Mouse (Mus musculus) MEL (cell line): ENCODE data around the gene Herpud1. TPM values are rescaled to one million over a fixed set of nuclear protein-coding genes. Genes with fewer than 3 reads are reported as not detected.

ENCODE experiments used
- DNase-seq: peaks from one replicate; pipeline ENCODE4 v3.0.0; 2011; ENCODE audit warnings: low read depth, low spot score
- H3K27ac ChIP-seq: 2 replicates; pipeline ENCODE4 v1.5.1; 2012; ENCODE audit warnings: low read depth, mild to moderate bottlenecking, control low read depth, low read length, moderate library complexity; ENCODE audit not compliant: control insufficient read depth
- H3K27me3 ChIP-seq, 2 experiments: fragments of 150-350 bp in 1 of 2; sonication (generic) in 1 of 2; 2 replicates each; pipeline ENCODE4 v1.6.1; 2012; ENCODE audit warnings: low read length in 2 of 2, mild to moderate bottlenecking in 2 of 2, improper control_type of control experiment in 1 of 2, moderate library complexity in 1 of 2; ENCODE audit not compliant: insufficient read depth in 2 of 2, control insufficient read depth in 1 of 2
- H3K36me3 ChIP-seq, 2 experiments: 2 replicates each; pipeline ENCODE4 v1.6.1; 2012 to 2014; ENCODE audit warnings: low read length in 2 of 2, improper control_type of control experiment in 1 of 2, inconsistent platforms in 1 of 2, mild to moderate bottlenecking in 1 of 2; ENCODE audit not compliant: insufficient read depth in 2 of 2, control insufficient read depth in 1 of 2
- H3K4me1 ChIP-seq, 2 experiments: fragments of 150-350 bp in 1 of 2; sonication (generic) in 1 of 2; 2 replicates each; pipeline ENCODE4 v1.6.1; 2012; ENCODE audit warnings: low read length in 2 of 2, improper control_type of control experiment in 1 of 2, mild to moderate bottlenecking in 1 of 2; ENCODE audit not compliant: insufficient read depth in 2 of 2, control insufficient read depth in 1 of 2
- H3K4me3 ChIP-seq, 2 experiments: fragments of 150-350 bp in 1 of 2; sonication (generic) in 1 of 2; 2 replicates each; pipeline ENCODE4 v1.5.1; 2012; ENCODE audit warnings: low read depth in 2 of 2, low read length in 2 of 2, mild to moderate bottlenecking in 2 of 2, moderate library complexity in 2 of 2, control low read depth in 1 of 2, improper control_type of control experiment in 1 of 2; ENCODE audit not compliant: control insufficient read depth in 1 of 2, insufficient read depth in 1 of 2
- H3K79me2 ChIP-seq: 2 replicates; pipeline ENCODE4 v1.6.1; 2012; ENCODE audit warnings: mild to moderate bottlenecking, low read length, moderate library complexity; ENCODE audit not compliant: control insufficient read depth, poor library complexity, insufficient read depth
- H3K9ac ChIP-seq: 2 replicates; pipeline ENCODE4 v1.6.1; 2012; ENCODE audit warnings: low read depth, mild to moderate bottlenecking, control low read depth, low read length, moderate library complexity; ENCODE audit not compliant: control insufficient read depth, poor library complexity, severe bottlenecking
- H3K9me3 ChIP-seq: fragments of 150-350 bp; sonication (generic); replicated peaks from 2 replicates; pipeline ENCODE4 v1.6.1; 2012; ENCODE audit warnings: mild to moderate bottlenecking, low read length, improper control_type of control experiment, moderate library complexity; ENCODE audit not compliant: insufficient read depth
- BHLHE40 ChIP-seq: IDR thresholded peaks from 2 replicates; pipeline ENCODE4 v1.6.1; 2012; ENCODE audit warnings: low read depth, mild to moderate bottlenecking, inconsistent platforms, low read length, improper control_type of control experiment, borderline replicate concordance
- CHD1 ChIP-seq: IDR thresholded peaks from 2 replicates; pipeline ENCODE4 v1.6.1; 2012; ENCODE audit warnings: low read depth, mild to moderate bottlenecking, inconsistent platforms, low read length, improper control_type of control experiment
- CHD2 ChIP-seq: IDR thresholded peaks from 2 replicates; pipeline ENCODE4 v1.6.1; 2011; ENCODE audit warnings: low read length, improper control_type of control experiment
- CTCF ChIP-seq, 3 experiments: IDR thresholded peaks in 2 of 3; conservative IDR thresholded peaks in 1 of 3; 2 replicates each; pipeline ENCODE4 v1.5.1; 2011 to 2012; ENCODE audit warnings: low read length in 3 of 3, low read depth in 2 of 3, mild to moderate bottlenecking in 2 of 3, improper control_type of control experiment in 1 of 3, inconsistent platforms in 1 of 3, mixed read lengths in 1 of 3, moderate library complexity in 1 of 3; ENCODE audit not compliant: control insufficient read depth in 1 of 3, insufficient read depth in 1 of 3, poor library complexity in 1 of 3, severe bottlenecking in 1 of 3
- ELF1 ChIP-seq: IDR thresholded peaks from 2 replicates; pipeline ENCODE4 v1.6.1; 2014; ENCODE audit warnings: low read depth, mild to moderate bottlenecking, inconsistent platforms, low read length, improper control_type of control experiment, moderate library complexity
- EP300 ChIP-seq, 2 experiments: IDR thresholded peaks; 2 replicates each; pipeline ENCODE4 v1.6.1; 2011; ENCODE audit warnings: improper control_type of control experiment in 2 of 2, low read length in 2 of 2, low read depth in 1 of 2, mild to moderate bottlenecking in 1 of 2
- ETS1 ChIP-seq: IDR thresholded peaks from 2 replicates; pipeline ENCODE4 v1.6.1; 2012; ENCODE audit warnings: low read depth, mild to moderate bottlenecking, inconsistent platforms, low read length, improper control_type of control experiment, moderate library complexity
- GABPA ChIP-seq: IDR thresholded peaks from 2 replicates; pipeline ENCODE4 v1.6.1; 2012; ENCODE audit warnings: low read depth, mild to moderate bottlenecking, inconsistent platforms, low read length, improper control_type of control experiment, moderate library complexity
- GATA1 ChIP-seq: IDR thresholded peaks from 2 replicates; pipeline ENCODE4 v1.6.1; 2011; ENCODE audit warnings: low read depth, low read length, improper control_type of control experiment
- JUND ChIP-seq: IDR thresholded peaks from 2 replicates; pipeline ENCODE4 v1.6.1; 2011; ENCODE audit warnings: low read depth, mild to moderate bottlenecking, improper control_type of control experiment, low read length
- MAFK ChIP-seq: IDR thresholded peaks from 2 replicates; pipeline ENCODE4 v1.6.1; 2011; ENCODE audit warnings: low read depth, mild to moderate bottlenecking, low read length, improper control_type of control experiment, borderline replicate concordance
- MAX ChIP-seq: IDR thresholded peaks from 2 replicates; pipeline ENCODE4 v1.6.1; 2011; ENCODE audit warnings: low read length, improper control_type of control experiment
- MEF2A ChIP-seq: IDR thresholded peaks from 2 replicates; pipeline ENCODE4 v1.6.1; 2014; ENCODE audit warnings: low read depth, mild to moderate bottlenecking, inconsistent platforms, low read length, improper control_type of control experiment; ENCODE audit not compliant: poor library complexity, insufficient replicate concordance, severe bottlenecking; ENCODE audit errors: extremely low read depth
- MXI1 ChIP-seq: IDR thresholded peaks from 2 replicates; pipeline ENCODE4 v1.6.1; 2011; ENCODE audit warnings: mild to moderate bottlenecking, low read depth, low read length, improper control_type of control experiment
- NELFE ChIP-seq: IDR thresholded peaks from 2 replicates; pipeline ENCODE4 v1.6.1; 2011; ENCODE audit warnings: low read depth, low read length, improper control_type of control experiment
- POLR2A ChIP-seq, 2 experiments: IDR thresholded peaks; 2 replicates each; pipeline ENCODE4 v1.6.1; 2011 to 2012; ENCODE audit warnings: low read length in 2 of 2, mild to moderate bottlenecking in 2 of 2, control low read depth in 1 of 2, improper control_type of control experiment in 1 of 2, low read depth in 1 of 2, moderate library complexity in 1 of 2; ENCODE audit not compliant: control insufficient read depth in 1 of 2, insufficient read depth in 1 of 2, poor library complexity in 1 of 2
- POLR2AphosphoS2 ChIP-seq: IDR thresholded peaks from 2 replicates; pipeline ENCODE4 v1.6.1; 2011; ENCODE audit warnings: low read length, improper control_type of control experiment
- POLR2AphosphoS5 ChIP-seq: IDR thresholded peaks from 2 replicates; pipeline ENCODE4 v1.6.1; 2012; ENCODE audit warnings: low read depth, borderline replicate concordance, mild to moderate bottlenecking, inconsistent platforms, low read length, moderate library complexity, mixed read lengths
- SIN3A ChIP-seq: IDR thresholded peaks from 2 replicates; pipeline ENCODE4 v1.6.1; 2012; ENCODE audit warnings: low read length, improper control_type of control experiment, inconsistent platforms
- SMC3 ChIP-seq: IDR thresholded peaks from 2 replicates; pipeline ENCODE4 v1.6.1; 2011; ENCODE audit warnings: low read depth, low read length, improper control_type of control experiment
- TAL1 ChIP-seq: IDR thresholded peaks from 2 replicates; pipeline ENCODE4 v1.6.1; 2012; ENCODE audit warnings: mild to moderate bottlenecking, inconsistent platforms, low read length, moderate library complexity, mixed read lengths
- TBP ChIP-seq: IDR thresholded peaks from 2 replicates; pipeline ENCODE4 v1.8.0; 2011; ENCODE audit warnings: low read depth, low read length, improper control_type of control experiment
- TCF12 ChIP-seq: IDR thresholded peaks from 2 replicates; pipeline ENCODE4 v1.6.1; 2014; ENCODE audit warnings: low read depth, mild to moderate bottlenecking, inconsistent platforms, low read length, improper control_type of control experiment, moderate library complexity
- USF1 ChIP-seq: IDR thresholded peaks from 2 replicates; pipeline ENCODE4 v1.6.1; 2014; ENCODE audit warnings: low read depth, mild to moderate bottlenecking, inconsistent platforms, low read length, improper control_type of control experiment, moderate library complexity
- USF2 ChIP-seq, 2 experiments: IDR thresholded peaks; 2 replicates each; pipeline ENCODE4 v1.6.1; 2011 to 2012; ENCODE audit warnings: improper control_type of control experiment in 2 of 2, low read length in 2 of 2, borderline replicate concordance in 1 of 2, inconsistent platforms in 1 of 2, low read depth in 1 of 2, mild to moderate bottlenecking in 1 of 2; ENCODE audit not compliant: insufficient read depth in 1 of 2
- ZC3H11A ChIP-seq: IDR thresholded peaks from 2 replicates; pipeline ENCODE4 v1.6.1; 2012; ENCODE audit warnings: low read depth, mild to moderate bottlenecking, inconsistent platforms, low read length, improper control_type of control experiment
- ZKSCAN1 ChIP-seq: IDR thresholded peaks from 2 replicates; pipeline ENCODE4 v1.6.1; 2012; ENCODE audit warnings: low read depth, mild to moderate bottlenecking, inconsistent platforms, low read length, improper control_type of control experiment, moderate library complexity
- ZNF384 ChIP-seq: IDR thresholded peaks from 2 replicates; pipeline ENCODE4 v1.6.1; 2012; ENCODE audit warnings: low read depth, mild to moderate bottlenecking, inconsistent platforms, low read length, improper control_type of control experiment
- polyA plus RNA-seq, 2 experiments: library from polyadenylated mRNA; stranded (reverse) in 1 of 2; unstranded in 1 of 2; fragments of >175 nt in 1 of 2; fragments of >200 nt in 1 of 2; gene quantifications; 2 replicates each; pipeline versions ENCODE4 v1.2.1 to v1.2.4; 2012; ENCODE audit warnings: low replicate concordance in 2 of 2, low read depth in 1 of 2; ENCODE audit not compliant: insufficient read length in 2 of 2, insufficient read depth in 1 of 2, missing spikeins in 1 of 2
- total RNA-seq: library from RNA; depleted of rRNA; stranded (reverse); fragments of 300-350 nt; gene quantifications from 2 replicates; pipeline ENCODE4 v1.2.3, GENCODE M21; 2012

Herpud1 gene
- total and polyA plus RNA-seq, 3 experiments = 66.1 to 66.9 TPM; not detected in 1

DNA sequence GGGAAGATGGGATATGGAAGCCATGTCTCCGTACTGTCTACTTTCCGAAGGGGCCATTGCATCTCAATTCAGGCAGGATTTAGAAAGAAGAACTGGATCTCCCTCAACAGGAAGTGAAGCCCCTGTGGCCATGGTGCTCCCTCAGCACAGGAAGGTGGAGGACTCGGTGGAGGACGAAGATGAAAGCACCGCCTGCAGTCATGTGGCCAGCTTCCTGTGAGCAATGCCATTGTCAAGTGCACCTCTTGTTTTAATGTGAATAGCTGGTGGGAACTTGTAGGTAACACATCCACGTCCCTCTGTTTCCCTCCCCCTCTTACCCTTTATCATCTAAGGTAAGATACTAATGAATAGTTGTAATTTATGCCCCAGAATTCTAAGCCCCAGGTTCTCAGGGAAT is 12.3 kb downstream of the Herpud1 start:
- peaks cover 0 to 5% of the 10 kb centered on the region in 2 experiments; a peak in 1 of 4 replicates for H3K36me3 ChIP-seq
- no peak overlapping the region for H3K27ac ChIP-seq
- no peaks in the 10 kb centered on the region for H3K79me2 ChIP-seq
- H3K4me3 ChIP-seq = no peak overlapping the region
- H3K9me3 ChIP-seq = no peaks in the 10 kb centered on the region
- H3K27me3 ChIP-seq = no peaks in the 10 kb centered on the region
- no peak overlapping the region for H3K9ac ChIP-seq
- H3K4me1 ChIP-seq = no peaks in the 10 kb centered on the region
- no peak for DNase-seq
- TF ChIP-seq ZKSCAN1 (no peak), SIN3A (no peak), TBP (no peak), MAFK (no peak), USF2 (IDR thresholded peaks at IDR 0.05; ENCODE audit: borderline replicate concordance in 1 of 2, insufficient read depth in 1 of 2, low read depth in 1 of 2, low read length in 2 of 2) (no peak), BHLHE40 (no peak), POLR2AphosphoS2 (no peak), ZNF384 (no peak), MXI1 (no peak), TCF12 (no peak), USF1 (no peak), CTCF (IDR thresholded peaks at IDR 0.05 in 2 of 3, conservative IDR thresholded peaks at IDR 0.05 in 1 of 3; ENCODE audit: control insufficient read depth in 1 of 3, insufficient read depth in 1 of 3, low read depth in 2 of 3, low read length in 3 of 3, poor library complexity in 1 of 3, severe bottlenecking in 1 of 3) (no peak)

DNA sequence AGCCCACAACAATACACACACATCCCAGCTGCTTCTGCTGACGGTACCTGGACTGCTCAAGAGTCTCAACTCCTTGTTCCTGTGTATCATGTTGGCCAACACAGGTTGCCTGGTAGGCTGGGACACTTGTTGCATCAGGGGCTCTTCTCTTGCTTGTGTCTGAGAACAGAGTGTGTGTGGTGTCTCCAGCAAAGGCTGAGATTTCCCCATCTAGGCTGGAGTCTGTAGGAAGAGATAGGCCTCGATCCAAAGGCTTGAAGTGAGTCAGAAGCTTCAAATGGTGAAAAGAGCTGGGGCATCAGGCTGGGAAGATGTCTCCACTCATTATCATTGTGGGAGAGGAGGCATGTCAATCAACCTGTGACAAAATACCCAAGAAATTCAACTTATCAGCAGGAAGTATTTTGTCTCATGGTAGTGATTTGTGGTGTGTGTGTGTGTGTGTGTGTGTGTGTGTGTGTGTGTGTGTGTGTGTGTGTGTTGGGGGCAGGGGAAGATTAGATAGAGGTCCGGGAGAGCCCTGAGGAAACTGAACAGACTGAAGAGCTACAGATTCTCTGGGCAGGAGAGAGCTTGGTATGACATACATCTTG is 13.2 kb downstream of the Herpud1 start:
- peak; percentile 71 for DNase-seq
- H3K27ac ChIP-seq = no peak overlapping the region
- no peak overlapping the region for H3K4me3 ChIP-seq
- H3K9ac ChIP-seq = no peak overlapping the region
- peaks cover 0 to 5% of the 10 kb centered on the region in 2 experiments; a peak in 1 of 4 replicates for H3K36me3 ChIP-seq
- no peaks in the 10 kb centered on the region for H3K79me2 ChIP-seq
- H3K9me3 ChIP-seq = no peaks in the 10 kb centered on the region
- no peaks in the 10 kb centered on the region for H3K4me1 ChIP-seq
- H3K27me3 ChIP-seq = no peaks in the 10 kb centered on the region
- TF ChIP-seq MEF2A (no peak), TCF12 (peak; percentile 85), CTCF (IDR thresholded peaks at IDR 0.05 in 2 of 3, conservative IDR thresholded peaks at IDR 0.05 in 1 of 3; ENCODE audit: control insufficient read depth in 1 of 3, insufficient read depth in 1 of 3, low read depth in 2 of 3, low read length in 3 of 3, poor library complexity in 1 of 3, severe bottlenecking in 1 of 3) (no peak), ZC3H11A (no peak), POLR2AphosphoS2 (no peak), GATA1 (peak; percentile 67), NELFE (no peak), POLR2A (IDR thresholded peaks at IDR 0.05; ENCODE audit: control insufficient read depth in 1 of 2, insufficient read depth in 1 of 2, low read depth in 1 of 2, low read length in 2 of 2, poor library complexity in 1 of 2) (no peak), ELF1 (no peak), MXI1 (peak; percentile 46; the same call in 1 of the 2 replicates), EP300 (IDR thresholded peaks at IDR 0.05; ENCODE audit: low read depth in 1 of 2, low read length in 2 of 2) (peak; percentile 52 to 63; a peak in 3 of 4 replicates), GABPA (no peak), ZNF384 (no peak), ETS1 (peak; percentile 63), TAL1 (peak; percentile 55), TBP (no peak), MAX (peak; percentile 26; the same call in 1 of the 2 replicates), SMC3 (no peak), ZKSCAN1 (no peak), BHLHE40 (peak; percentile 37; the same call in 1 of the 2 replicates), JUND (no peak), CHD1 (no peak), CHD2 (no peak), USF2 (IDR thresholded peaks at IDR 0.05; ENCODE audit: borderline replicate concordance in 1 of 2, insufficient read depth in 1 of 2, low read depth in 1 of 2, low read length in 2 of 2) (no peak), POLR2AphosphoS5 (no peak), MAFK (peak; percentile 57; the same call in 1 of the 2 replicates), SIN3A (peak; percentile 50; the same call in 1 of the 2 replicates)
